Mouse (Mus musculus): ENCODE measurements around the gene Mad1l1.

DNA sequence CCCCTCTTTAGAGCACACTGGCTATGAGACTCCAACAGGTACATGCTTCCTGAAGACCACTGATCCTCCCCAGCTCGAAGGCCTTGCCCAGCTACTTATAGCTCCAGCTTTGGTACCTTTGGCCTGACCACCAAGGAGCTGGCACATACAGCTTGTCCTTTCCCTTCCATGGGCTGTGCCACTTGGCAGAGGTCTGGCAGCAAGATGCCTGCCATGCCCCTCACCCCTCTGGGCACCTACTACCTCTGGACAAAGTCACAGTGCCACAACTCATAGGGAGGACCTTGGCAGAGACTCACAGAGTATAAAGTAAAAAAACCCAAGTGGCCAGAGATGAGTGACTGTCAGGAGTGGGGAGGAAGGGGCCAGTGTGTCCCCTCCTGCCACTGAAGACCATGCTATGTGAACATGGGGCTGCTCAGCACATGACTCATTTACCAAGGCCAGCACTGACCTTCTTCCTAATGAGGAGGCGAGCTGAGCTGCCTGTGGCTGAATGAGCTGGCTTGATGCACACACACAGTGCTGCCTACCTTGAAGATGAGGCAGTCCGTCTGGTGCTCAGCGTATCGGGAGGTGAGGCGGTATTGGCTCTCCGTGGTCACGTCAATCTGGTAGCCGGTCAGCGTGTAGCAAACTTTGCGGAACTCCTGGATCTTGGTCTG is 255.9 kb downstream of the Mad1l1 start:
- TF ChIP-seq CTCF (IDR thresholded peaks at IDR 0.05; ENCODE audit: borderline replicate concordance, extremely low read depth, insufficient read depth, insufficient read length): no peak
- no peak for TF ChIP-seq POLR2A (IDR thresholded peaks at IDR 0.05; ENCODE audit: borderline replicate concordance, extremely low read depth, insufficient read depth, insufficient read length, poor library complexity, severe bottlenecking)
